Mouse (Mus musculus) gastrocnemius, postnatal 14 days (tissue): ENCODE results near the gene Rph3al. TPM values are rescaled to one million over a fixed set of nuclear protein-coding genes. Genes with fewer than 3 reads are reported as not detected.

ENCODE experiments used
- DNase-seq: peaks from one replicate; pipeline ENCODE4 v3.0.0; 2021; ENCODE audit warnings: mixed read lengths
- intact Hi-C: fragments of 180-260 bp; cut with DNase I; formaldehyde crosslinking; loops from one replicate; pipeline ENCODE4 v1.15.1; 2025; ENCODE audit warnings: low total_unique reads
- total RNA-seq, 2 experiments: library from RNA; stranded (reverse); gene quantifications; 2 replicates each; pipeline ENCODE4 v1.2.3; 2021

Rph3al gene
- total RNA-seq, 2 experiments from 2014 or later = 3.9 to 5.6 TPM

- DNase-seq = peak; percentile 49
These were observed 24.3 kb downstream of the Rph3al start for GRCm38 (mm10) chr11:75913953-75914352.

GRCm38 (mm10) chr11:75912944-75913657 lies 25.1 kb downstream of the Rph3al start:
- intact Hi-C loops = loop anchor here (5.0 kb wide), 2 partner anchors 54 to 254 kb away; no protein-coding TSS in a partner anchor
- peak; percentile 72 for DNase-seq

More at GRCm38 (mm10) chr11:75913953-75914352, 24.3 kb downstream of the Rph3al start:
- intact Hi-C loops = loop anchor here (5.0 kb wide), 2 partner anchors 53 to 253 kb away; no protein-coding TSS in a partner anchor

GRCm38 (mm10) chr11:75911962-75912361 lies 26.3 kb downstream of the Rph3al start:
- no peak for DNase-seq
- intact Hi-C loops = loop anchor here (5.0 kb wide), 2 partner anchors 55 to 255 kb away; no protein-coding TSS in a partner anchor

- no peak for DNase-seq
- intact Hi-C loops = loop anchor here (5.0 kb wide), 3 partner anchors 57 to 257 kb away; no protein-coding TSS in a partner anchor
These were observed 28.4 kb downstream of the Rph3al start for GRCm38 (mm10) chr11:75909702-75910429.

- intact Hi-C loops = loop anchor here (5.0 kb wide), 1 partner anchor 125 kb away; no protein-coding TSS in a partner anchor
- DNase-seq = no peak
These were observed 30.8 kb downstream of the Rph3al start for GRCm38 (mm10) chr11:75907406-75907805.

GRCm38 (mm10) chr11:75906556-75906955 lies 31.7 kb downstream of the Rph3al start:
- intact Hi-C loops = loop anchor here (5.0 kb wide), 1 partner anchor 124 kb away; no protein-coding TSS in a partner anchor
- no peak for DNase-seq

GRCm38 (mm10) chr11:75904982-75905381 lies 33.2 kb downstream of the Rph3al start:
- intact Hi-C loops = loop anchor here (5.0 kb wide), 1 partner anchor 123 kb away; no protein-coding TSS in a partner anchor
- no peak for DNase-seq

GRCm38 (mm10) chr11:75904501-75904900 lies 33.7 kb downstream of the Rph3al start:
- DNase-seq = no peak
- intact Hi-C loops = no loop called here

GRCm38 (mm10) chr11:75903486-75903885 lies 34.7 kb downstream of the Rph3al start:
- DNase-seq = no peak
- intact Hi-C loops = no loop called here

- DNase-seq = no peak
- intact Hi-C loops = no loop called here
These were observed 36.9 kb downstream of the Rph3al start for GRCm38 (mm10) chr11:75901339-75901738.

GRCm38 (mm10) chr11:75899676-75900075 lies 38.6 kb downstream of the Rph3al start:
- intact Hi-C loops = no loop called here
- no peak for DNase-seq

- intact Hi-C loops = no loop called here
- no peak for DNase-seq
These were observed 39.7 kb downstream of the Rph3al start for GRCm38 (mm10) chr11:75898532-75898931.

- intact Hi-C loops = no loop called here
- DNase-seq = no peak
These were observed 43.3 kb downstream of the Rph3al start for GRCm38 (mm10) chr11:75894791-75895420.

GRCm38 (mm10) chr11:75893956-75894355 lies 44.3 kb downstream of the Rph3al start:
- intact Hi-C loops = no loop called here

GRCm38 (mm10) chr11:75887349-75887748 lies 50.9 kb downstream of the Rph3al start:
- intact Hi-C loops = no loop called here

More at GRCm38 (mm10) chr11:75893956-75894355, 44.3 kb downstream of the Rph3al start:
- DNase-seq = no peak

GRCm38 (mm10) chr11:75881234-75881633 lies 57.0 kb downstream of the Rph3al start:
- intact Hi-C loops = no loop called here
- no peak for DNase-seq

More at GRCm38 (mm10) chr11:75887349-75887748, 50.9 kb downstream of the Rph3al start:
- DNase-seq = no peak

GRCm38 (mm10) chr11:75880064-75880463 lies 58.2 kb downstream of the Rph3al start:
- intact Hi-C loops = no loop called here
- peak; percentile 19 for DNase-seq

- DNase-seq = no peak
- intact Hi-C loops = no loop called here
These were observed 59.8 kb downstream of the Rph3al start for GRCm38 (mm10) chr11:75878460-75878859.

- no peak for DNase-seq
- intact Hi-C loops = no loop called here
These were observed 62.0 kb downstream of the Rph3al start for GRCm38 (mm10) chr11:75876043-75876780.
